ENCODE assay signal across 13 mouse cellular contexts in the genomic region with DNA sequence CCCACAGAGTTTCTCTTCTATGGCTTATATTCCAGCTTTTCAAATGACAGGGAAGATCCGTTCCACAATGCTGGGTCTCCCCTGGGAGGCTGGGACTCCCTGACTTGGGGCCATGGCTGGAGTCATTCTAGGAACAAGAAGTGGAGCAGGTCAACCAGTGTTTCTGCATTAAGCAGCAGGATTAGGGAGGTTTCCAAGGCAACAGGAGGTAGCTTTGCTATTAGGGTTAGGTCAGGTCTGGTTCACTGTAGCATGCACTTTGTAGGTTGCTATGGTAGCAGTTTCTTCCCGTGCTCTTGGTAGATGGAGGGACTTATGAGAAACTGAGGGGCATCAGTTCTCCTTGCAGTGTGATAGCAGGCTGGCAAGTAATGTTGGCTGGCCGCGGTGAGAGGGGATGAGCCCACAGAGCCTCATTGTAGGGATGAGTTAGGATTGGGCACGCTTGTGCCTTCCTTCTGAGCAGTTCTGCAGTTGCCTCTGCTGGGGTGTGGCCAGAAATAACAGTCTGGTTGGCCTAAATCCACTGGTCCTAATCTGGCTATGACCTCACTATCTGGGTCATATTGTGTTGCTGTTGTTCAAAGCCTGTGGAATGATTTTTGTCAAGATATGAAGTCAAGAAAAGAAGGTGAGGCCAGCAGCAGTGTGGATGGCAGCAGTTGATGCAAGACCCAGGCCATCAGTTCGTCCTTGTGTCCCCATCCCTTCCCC. TPM values are rescaled to one million over a fixed set of nuclear protein-coding genes. Genes with fewer than 3 reads are reported as not detected.
DNase-seq lines count a peak whose midpoint lies in the region; ATAC-seq lines count a peak whose summit lies in the region.
"Had no signal": no experiment of that assay in that cellular context is flagged by ENCODE, and none has a peak within 500 bp of the region (broad histone marks: within the 10 kb centered on the region; RNA-seq: fewer than 3 reads in every experiment).

No protein-coding gene starts in this region.

- H3K27me3 ChIP-seq in forebrain, embryonic 14.5 days (replicated peaks; ENCODE audit: control insufficient read depth, insufficient read depth, low read length) = no peaks in the 10 kb centered on the region
- no peaks in the 10 kb centered on the region for H3K27me3 ChIP-seq in forebrain, embryonic 10.5 days (ENCODE audit: poor library complexity, severe bottlenecking)
- no peaks in the 10 kb centered on the region for H3K27me3 ChIP-seq in megakaryocyte, embryonic 14.5 days (replicated peaks)
- H3K27me3 ChIP-seq in stomach, embryonic 15.5 days (replicated peaks) = no peaks in the 10 kb centered on the region
- H3K27me3 ChIP-seq: forebrain, embryonic 15.5 days; limb, embryonic 12.5 days had no signal

- H3K4me2 ChIP-seq in forebrain, embryonic 14.5 days (ENCODE audit: low read length) = no peak overlapping the region
- H3K4me2 ChIP-seq in stomach, embryonic 15.5 days = no peak overlapping the region
- H3K4me2 ChIP-seq: forebrain, embryonic 15.5 days; limb, embryonic 12.5 days; midbrain, embryonic 12.5 days had no signal

- no peak overlapping the region for H3K4me3 ChIP-seq in forebrain, embryonic 14.5 days (ENCODE audit: low read depth, low read length)
- no peak overlapping the region for H3K4me3 ChIP-seq in forebrain, embryonic 10.5 days
- H3K4me3 ChIP-seq in megakaryocyte, embryonic 14.5 days (replicated peaks) = peak overlapping the region; percentile 75
- no peak overlapping the region for H3K4me3 ChIP-seq in stomach, embryonic 15.5 days (replicated peaks)
- H3K4me3 ChIP-seq: forebrain, embryonic 15.5 days; limb, embryonic 12.5 days; midbrain, embryonic 12.5 days had no signal

- H3K9me3 ChIP-seq in forebrain, embryonic 14.5 days (replicated peaks; ENCODE audit: control insufficient read depth, low read length) = no peaks in the 10 kb centered on the region
- H3K9me3 ChIP-seq in forebrain, embryonic 10.5 days = no peaks in the 10 kb centered on the region
- no peaks in the 10 kb centered on the region for H3K9me3 ChIP-seq in megakaryocyte, embryonic 14.5 days
- H3K9me3 ChIP-seq in stomach, embryonic 15.5 days = no peaks in the 10 kb centered on the region
- H3K9me3 ChIP-seq: forebrain, embryonic 15.5 days; limb, embryonic 12.5 days; midbrain, embryonic 12.5 days had no signal

- 0 out of 2 replicates have a peak, but pooled peaks cover under 1% of the 10 kb centered on the region for H3K36me3 ChIP-seq in forebrain, embryonic 14.5 days (ENCODE audit: control insufficient read depth, insufficient read depth, low read length)
- peaks cover 2% of the 10 kb centered on the region; the same call in 1 of the 2 replicates for H3K36me3 ChIP-seq in forebrain, embryonic 10.5 days (replicated peaks)
- peaks cover 61% of the 10 kb centered on the region for H3K36me3 ChIP-seq in megakaryocyte, embryonic 14.5 days (replicated peaks; ENCODE audit: low read length)
- H3K36me3 ChIP-seq in stomach, embryonic 15.5 days = no peaks in the 10 kb centered on the region
- H3K36me3 ChIP-seq: forebrain, embryonic 15.5 days; midbrain, embryonic 12.5 days had no signal

- H3K4me1 ChIP-seq in forebrain, embryonic 14.5 days (ENCODE audit: control insufficient read depth, insufficient read depth, low read length) = peaks cover 14% of the 10 kb centered on the region
- peaks cover 54% of the 10 kb centered on the region for H3K4me1 ChIP-seq in forebrain, embryonic 10.5 days
- peaks cover 100% of the 10 kb centered on the region for H3K4me1 ChIP-seq in megakaryocyte, embryonic 14.5 days
- H3K4me1 ChIP-seq in stomach, embryonic 15.5 days = peaks cover 45% of the 10 kb centered on the region

- no peak for DNase-seq in forebrain, embryonic 14.5 days (ENCODE audit: low spot score)
- no peak for DNase-seq in forebrain, embryonic 10.5 days (ENCODE audit: extremely low spot score, low spot score)
- DNase-seq in cerebellum, postnatal 36 days = peak; percentile 51 to 62
- DNase-seq in left cerebral cortex, adult 9 months (ENCODE audit: low spot score in 2 of 2) = no peak
- DNase-seq in urinary bladder, postnatal 25 days (ENCODE audit: low spot score) = no peak

- no peak overlapping the region for H3K27ac ChIP-seq in forebrain, embryonic 14.5 days (ENCODE audit: low read depth, low read length)
- no peak overlapping the region for H3K27ac ChIP-seq in forebrain, embryonic 10.5 days
- peak overlapping the region; percentile 40 for H3K27ac ChIP-seq in stomach, embryonic 15.5 days
- H3K27ac ChIP-seq: limb, embryonic 12.5 days; midbrain, embryonic 12.5 days had no signal

- ATAC-seq in forebrain, embryonic 14.5 days = peak; percentile 31; the same call in 1 of the 2 replicates
- ATAC-seq in megakaryocyte, adult 5-6 weeks (ENCODE audit: poor library complexity, severe bottlenecking) = no peak
- ATAC-seq in stomach, embryonic 15.5 days (ENCODE audit: insufficient read depth, low FRiP score, low read depth) = no peak
- ATAC-seq: CD4-positive, CD25-positive, alpha-beta regulatory T cell, adult 4 months; forebrain, embryonic 15.5 days had no signal

- WGBS in forebrain, embryonic 14.5 days = 54% methylated on average over 6 of the region's 6 CpGs
- WGBS in forebrain, embryonic 10.5 days = 59% methylated on average over 6 of the region's 6 CpGs
- WGBS in stomach, embryonic 15.5 days = 71% methylated on average over 6 of the region's 6 CpGs

- H3K9ac ChIP-seq in forebrain, embryonic 14.5 days (ENCODE audit: low read length) = no peak overlapping the region
- H3K9ac ChIP-seq in stomach, embryonic 15.5 days = no peak overlapping the region
- H3K9ac ChIP-seq: forebrain, embryonic 15.5 days; limb, embryonic 12.5 days; midbrain, embryonic 12.5 days had no signal

RNA-seq across cellular contexts. Expression of gene Vps37c, which starts 12.6 kb away (rescaled TPM):
- 31.9 and 36.4 TPM in 2 replicates for polyA plus RNA-seq in forebrain, embryonic 14.5 days (2014; fragmentation: Nextera tagmentation; extraction: Ambion mirVana)
- 33.5 and 36.1 TPM in 2 replicates for polyA plus RNA-seq in forebrain, embryonic 10.5 days (2016; fragmentation: Nextera tagmentation; extraction: Ambion mirVana)
- 60.2 and 90.5 TPM in 2 replicates for polyA plus RNA-seq in megakaryocyte, embryonic 14.5 days (2012; ENCODE audit: insufficient read depth, low replicate concordance)
- total RNA-seq in megakaryocyte, adult 5-6 weeks (2015) = 21.9 and 22.5 TPM in 2 replicates
- total RNA-seq in megakaryocyte, adult 5-6 weeks (2017) = 15.2 and 17.8 TPM in 2 replicates
- polyA plus RNA-seq in stomach, embryonic 15.5 days (2015; fragmentation: Nextera tagmentation; extraction: Ambion mirVana) = 34.0 and 40.2 TPM in 2 replicates

RNA-seq across cellular contexts. Expression of gene Pga5, which starts 23.3 kb away (rescaled TPM):
- polyA plus RNA-seq in forebrain, embryonic 14.5 days (2014; fragmentation: Nextera tagmentation; extraction: Ambion mirVana) = not detected in 2 replicates
- polyA plus RNA-seq in forebrain, embryonic 10.5 days (2016; fragmentation: Nextera tagmentation; extraction: Ambion mirVana) = not detected in 2 replicates
- polyA plus RNA-seq in megakaryocyte, embryonic 14.5 days (2012; ENCODE audit: insufficient read depth, low replicate concordance) = not detected in 2 replicates
- not detected in 2 replicates for total RNA-seq in megakaryocyte, adult 5-6 weeks (2015)
- total RNA-seq in megakaryocyte, adult 5-6 weeks (2017) = 0.20 TPM in 1 of 2 replicates, not detected in the other
- 28.0 and 59.2 TPM in 2 replicates for polyA plus RNA-seq in stomach, embryonic 15.5 days (2015; fragmentation: Nextera tagmentation; extraction: Ambion mirVana)
- total RNA-seq: heart, postnatal 36 days had no signal
- polyA plus RNA-seq: CD4-positive, CD25-positive, alpha-beta regulatory T cell, adult 4 months; forebrain, embryonic 15.5 days; limb, embryonic 12.5 days; midbrain, embryonic 12.5 days had no signal

RNA-seq across cellular contexts. Expression of gene Cd5, which starts 37.6 kb away (rescaled TPM):
- polyA plus RNA-seq in forebrain, embryonic 14.5 days (2014; fragmentation: Nextera tagmentation; extraction: Ambion mirVana) = 0.29 TPM in 1 of 2 replicates, not detected in the other
- polyA plus RNA-seq in forebrain, embryonic 10.5 days (2016; fragmentation: Nextera tagmentation; extraction: Ambion mirVana) = not detected in 2 replicates
- polyA plus RNA-seq in megakaryocyte, embryonic 14.5 days (2012; ENCODE audit: insufficient read depth, low replicate concordance) = not detected in 2 replicates
- total RNA-seq in megakaryocyte, adult 5-6 weeks (2015) = 0.78 and 1.5 TPM in 2 replicates
- total RNA-seq in megakaryocyte, adult 5-6 weeks (2017) = 0.57 and 0.59 TPM in 2 replicates
- 0.85 and 1.9 TPM in 2 replicates for polyA plus RNA-seq in stomach, embryonic 15.5 days (2015; fragmentation: Nextera tagmentation; extraction: Ambion mirVana)

Comparison
In these comparisons a context has a peak if more than half of its experiments do, and no peak if none do; other contexts are left out.
1. DNase-seq: peak in cerebellum, postnatal 36 days (2 of 2); none in forebrain, embryonic 14.5 days (single experiment), forebrain, embryonic 10.5 days (single experiment), left cerebral cortex, adult 9 months (0 of 2) and urinary bladder, postnatal 25 days (single experiment).
2. RNA of gene Pga5, which starts 23.3 kb away (polyA plus RNA-seq): 28.0 to 59.2 TPM in stomach, embryonic 15.5 days; not detected in forebrain, embryonic 14.5 days, not detected in forebrain, embryonic 10.5 days and not detected in megakaryocyte, embryonic 14.5 days; every median in the first group is over 10 times any median in the second.